Mouse (Mus musculus): ENCODE results near the gene Igbp1b. TPM values are rescaled to one million over a fixed set of nuclear protein-coding genes. Genes with fewer than 3 reads are reported as not detected.

The Igbp1b gene
- 0.20 and 0.26 TPM in 2 replicates for polyA plus RNA-seq (2015; fragmentation: Nextera tagmentation; extraction: Ambion mirVana)

- ATAC-seq = peak; percentile 85
- WGBS = 46% methylated on average over 3 of the region's 3 CpGs
- Histone ChIP-seq H3K9me3 (replicated peaks) (no peaks in the 10 kb centered on the region), H3K4me2 (no peak within 1 kb of the TSS), H3K4me1 (0 out of 2 replicates have a peak, but pooled peaks cover 5% of the 10 kb centered on the region), H3K9ac (no peak within 1 kb of the TSS), H3K27me3 (no peaks in the 10 kb centered on the region), H3K27ac (no peak within 1 kb of the TSS), H3K36me3 (ENCODE audit: poor library complexity, severe bottlenecking) (no peaks in the 10 kb centered on the region), H3K4me3 (no peak within 1 kb of the TSS)
Observed at GRCm38 (mm10) chr6:138658516-138658915, at the start of gene Igbp1b. Gene Igbp1b (minus strand): TSS chr6:138658544.

- no peaks in the 10 kb centered on the region for H3K4me1 ChIP-seq
- no peaks in the 10 kb centered on the region for H3K9me3 ChIP-seq (replicated peaks)
- ATAC-seq = no peak
Observed at GRCm38 (mm10) chr6:138682959-138683358, 24.6 kb upstream of the Igbp1b start.

GRCm38 (mm10) chr6:138672704-138673141 is 14.4 kb upstream of the Igbp1b start:
- Histone ChIP-seq H3K9ac (no peak overlapping the region), H3K4me1 (peaks cover 5% of the 10 kb centered on the region; the same call in 1 of the 2 replicates), H3K36me3 (ENCODE audit: poor library complexity, severe bottlenecking) (no peaks in the 10 kb centered on the region), H3K4me2 (no peak overlapping the region), H3K4me3 (no peak overlapping the region), H3K9me3 (replicated peaks) (no peaks in the 10 kb centered on the region), H3K27me3 (no peaks in the 10 kb centered on the region), H3K27ac (no peak overlapping the region)
- peak; percentile 78; the same call in 1 of the 2 replicates for ATAC-seq
- WGBS = 0% methylated on average over 2 of the region's 2 CpGs

More at GRCm38 (mm10) chr6:138682959-138683358, 24.6 kb upstream of the Igbp1b start:
- H3K9ac ChIP-seq = no peak overlapping the region
- no peak overlapping the region for H3K4me3 ChIP-seq
- H3K27me3 ChIP-seq = no peaks in the 10 kb centered on the region
- no peak overlapping the region for H3K27ac ChIP-seq
- no peaks in the 10 kb centered on the region for H3K36me3 ChIP-seq (ENCODE audit: poor library complexity, severe bottlenecking)
- H3K4me2 ChIP-seq = no peak overlapping the region

- no peak for ATAC-seq
- H3K4me2 ChIP-seq = no peak overlapping the region
- no peak overlapping the region for H3K27ac ChIP-seq
- H3K9me3 ChIP-seq (replicated peaks) = no peaks in the 10 kb centered on the region
- no peaks in the 10 kb centered on the region for H3K27me3 ChIP-seq
- 77% methylated on average over 3 of the region's 3 CpGs for WGBS
- no peaks in the 10 kb centered on the region for H3K36me3 ChIP-seq (ENCODE audit: poor library complexity, severe bottlenecking)
- no peaks in the 10 kb centered on the region for H3K4me1 ChIP-seq
- H3K4me3 ChIP-seq = no peak overlapping the region
- no peak overlapping the region for H3K9ac ChIP-seq
Observed at GRCm38 (mm10) chr6:138665416-138665815, 7.1 kb upstream of the Igbp1b start.

- Histone ChIP-seq H3K27ac (no peak overlapping the region), H3K27me3 (no peaks in the 10 kb centered on the region)
- no peak for ATAC-seq
Observed at GRCm38 (mm10) chr6:138645604-138646003, 12.7 kb downstream of the Igbp1b start.

DNA sequence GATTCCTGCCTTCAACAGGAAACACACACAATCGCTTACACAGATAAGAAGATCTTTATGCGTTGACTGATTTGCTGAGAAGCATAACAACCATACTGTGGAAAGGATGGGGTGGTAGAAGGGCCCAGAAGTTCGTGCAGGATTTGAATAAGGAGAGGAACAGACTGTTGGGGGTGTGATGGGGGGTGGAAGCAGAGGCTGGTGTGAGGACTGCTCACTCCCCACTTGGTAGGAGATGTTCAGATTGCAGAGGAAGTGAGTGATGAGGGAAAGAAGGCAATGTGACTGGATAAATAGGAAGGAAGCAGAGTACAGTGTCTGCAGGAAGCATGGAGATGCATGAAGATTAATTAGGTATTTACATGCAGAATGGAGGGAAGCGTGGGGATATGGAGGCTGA is 19.0 kb downstream of the Igbp1b start:
- ATAC-seq = no peak
- no peaks in the 10 kb centered on the region for H3K4me1 ChIP-seq
- no peaks in the 10 kb centered on the region for H3K9me3 ChIP-seq (replicated peaks)
- 72% methylated on average over 4 of the region's 4 CpGs for WGBS
- H3K4me2 ChIP-seq = no peak overlapping the region
- no peak overlapping the region for H3K27ac ChIP-seq
- no peak overlapping the region for H3K9ac ChIP-seq
- no peaks in the 10 kb centered on the region for H3K36me3 ChIP-seq (ENCODE audit: poor library complexity, severe bottlenecking)
- H3K4me3 ChIP-seq = no peak overlapping the region
- H3K27me3 ChIP-seq = no peaks in the 10 kb centered on the region

More at GRCm38 (mm10) chr6:138645604-138646003, 12.7 kb downstream of the Igbp1b start:
- no peaks in the 10 kb centered on the region for H3K36me3 ChIP-seq (ENCODE audit: poor library complexity, severe bottlenecking)
- no peak overlapping the region for H3K4me2 ChIP-seq
- H3K4me1 ChIP-seq = no peaks in the 10 kb centered on the region
- H3K4me3 ChIP-seq = no peak overlapping the region
- no peak overlapping the region for H3K9ac ChIP-seq
- no peaks in the 10 kb centered on the region for H3K9me3 ChIP-seq (replicated peaks)
- 96% methylated on average over 2 of the region's 2 CpGs for WGBS

GRCm38 (mm10) chr6:138620786-138621185 is 37.6 kb downstream of the Igbp1b start:
- Histone ChIP-seq H3K9ac (no peak overlapping the region), H3K4me3 (no peak overlapping the region), H3K27ac (no peak overlapping the region), H3K9me3 (replicated peaks) (no peaks in the 10 kb centered on the region), H3K4me2 (no peak overlapping the region), H3K27me3 (0 out of 2 replicates have a peak, but pooled peaks cover 13% of the 10 kb centered on the region), H3K4me1 (no peaks in the 10 kb centered on the region), H3K36me3 (ENCODE audit: poor library complexity, severe bottlenecking) (no peaks in the 10 kb centered on the region)
- no peak for ATAC-seq

DNA sequence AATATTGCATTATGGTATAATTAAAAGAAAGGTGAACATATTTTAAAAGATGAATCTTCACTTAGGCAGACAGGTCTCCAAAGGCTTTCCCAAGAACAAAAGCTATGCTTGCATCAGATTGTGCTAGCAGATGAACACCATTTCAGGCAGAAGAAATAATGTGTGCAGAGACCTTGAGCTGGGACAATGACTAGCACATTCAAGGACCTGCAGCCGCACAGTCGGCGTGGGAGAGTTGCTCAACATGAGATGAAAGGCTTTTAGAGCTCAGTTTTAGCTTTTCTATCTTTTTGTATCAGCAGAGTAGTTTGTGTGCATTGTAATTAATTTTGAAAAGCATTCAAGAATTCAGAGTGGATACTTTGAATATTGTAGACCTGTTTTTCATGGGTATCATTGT is 39.9 kb downstream of the Igbp1b start:
- Histone ChIP-seq H3K4me2 (no peak overlapping the region), H3K4me3 (no peak overlapping the region), H3K4me1 (no peaks in the 10 kb centered on the region), H3K27me3 (peaks cover 21% of the 10 kb centered on the region; the same call in 1 of the 2 replicates), H3K9ac (no peak overlapping the region), H3K27ac (no peak overlapping the region), H3K36me3 (ENCODE audit: poor library complexity, severe bottlenecking) (no peaks in the 10 kb centered on the region), H3K9me3 (replicated peaks) (no peaks in the 10 kb centered on the region)
- 69% methylated on average over 3 of the region's 3 CpGs for WGBS
- no peak for ATAC-seq

Other genes starting within 250 kb of the Igbp1b start
- gene Lmo3, start 76.6 kb downstream of the Igbp1b start, polyA plus RNA-seq (2015; fragmentation: Nextera tagmentation; extraction: Ambion mirVana) = 88.9 and 108 TPM in 2 replicates

Data from forebrain, embryonic 13.5 days (tissue).